Mouse (Mus musculus) CD4-positive, CD25-positive, alpha-beta regulatory T cell, adult 4 months (primary cell): ENCODE data around the gene Ulk4. TPM values are rescaled to one million over a fixed set of nuclear protein-coding genes. Genes with fewer than 3 reads are reported as not detected.
"Not testable (repeated sequence)": the region's sequence is repeated elsewhere in the genome, so short reads cannot be mapped to it uniquely, and the experiment has no call there.

Experiments
- ATAC-seq: one replicate; pipeline ENCODE4 v1.8.0; 2017
- polyA plus RNA-seq, 2 experiments: library from polyadenylated mRNA; unstranded; fragments of 100-300 nt; shearing (Covaris generic); gene quantifications; one replicate each; pipeline ENCODE4 v1.2.1; 2017

Ulk4 gene
- polyA plus RNA-seq, 2 experiments from 2014 or later, result 1.5 to 6.2 TPM

DNA sequence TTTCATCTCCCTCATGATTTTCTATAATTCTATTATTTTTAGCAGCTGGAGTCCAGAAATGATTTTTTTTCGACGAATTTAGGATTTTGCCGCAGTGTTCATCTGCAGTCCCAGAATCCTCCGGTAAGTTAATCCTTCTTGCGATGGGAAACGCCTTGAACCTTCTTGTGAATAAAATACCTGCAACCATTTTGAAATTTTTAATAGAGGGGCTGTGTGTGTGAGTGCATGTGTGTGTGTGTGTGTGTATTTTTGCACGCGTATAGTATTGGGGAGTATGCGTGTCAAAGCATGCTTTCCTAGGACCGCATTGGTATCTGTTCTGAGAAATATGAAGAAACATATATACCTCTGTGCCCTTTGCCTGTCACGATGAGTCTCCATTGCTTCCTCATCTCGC lies 347.0 kb downstream of the Ulk4 start:
- no peak for ATAC-seq

DNA sequence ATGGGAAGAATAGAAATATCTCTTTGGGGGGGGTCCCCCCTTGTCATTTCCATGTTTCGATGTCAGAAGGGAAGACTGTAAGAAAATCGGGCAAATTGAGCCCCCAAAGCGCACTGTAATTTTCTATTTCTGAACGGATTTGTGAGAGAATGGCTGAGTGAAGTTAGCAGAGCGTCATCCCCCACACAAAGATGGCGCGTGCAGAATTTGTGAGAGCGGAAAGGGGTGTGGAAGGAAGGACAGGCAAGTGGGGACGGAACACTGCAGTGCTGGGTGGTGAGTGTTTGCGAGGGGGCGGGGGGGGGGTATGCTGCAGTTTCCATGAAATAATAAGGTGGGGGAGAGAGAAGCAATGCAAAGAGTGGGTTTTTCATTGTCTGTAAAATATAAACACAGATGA lies 347.9 kb downstream of the Ulk4 start, which contains the start of gene Ctnnb1:
TSS of gene Ctnnb1 (plus strand) at position 136 of the 400 bp plus-strand sequence.
- ATAC-seq, result no peak

DNA sequence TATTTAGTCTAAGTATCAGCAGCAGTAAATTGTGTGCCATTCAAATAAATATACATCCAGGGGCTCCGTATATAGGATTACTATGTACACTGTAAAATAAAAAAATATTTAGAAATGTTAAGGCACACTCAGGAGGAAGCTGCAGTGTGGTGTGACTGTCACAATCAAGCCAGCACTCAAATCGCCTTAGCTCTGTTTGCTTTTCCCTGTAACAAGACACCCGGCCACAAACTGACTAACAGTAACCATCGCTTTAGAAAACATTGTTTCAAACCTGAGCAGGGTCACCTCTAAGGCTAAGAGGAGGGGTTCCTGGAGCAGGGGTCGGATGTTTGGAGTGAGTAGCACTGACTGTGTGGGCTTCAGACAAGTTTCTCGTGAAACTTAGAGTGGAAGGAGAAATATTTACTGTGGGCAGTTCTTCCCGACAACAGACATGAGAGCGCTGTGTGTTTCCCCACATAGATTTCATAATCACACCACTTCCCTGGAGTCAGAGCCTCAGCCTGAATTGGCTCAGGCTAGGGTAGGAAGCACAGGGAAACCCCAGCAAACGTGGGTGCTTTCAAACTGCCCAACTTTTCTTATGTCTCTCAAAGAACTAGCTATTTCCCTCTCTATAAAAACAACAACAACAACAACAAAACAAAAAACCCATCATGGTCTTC lies 349.9 kb downstream of the Ulk4 start:
- no peak for ATAC-seq

DNA sequence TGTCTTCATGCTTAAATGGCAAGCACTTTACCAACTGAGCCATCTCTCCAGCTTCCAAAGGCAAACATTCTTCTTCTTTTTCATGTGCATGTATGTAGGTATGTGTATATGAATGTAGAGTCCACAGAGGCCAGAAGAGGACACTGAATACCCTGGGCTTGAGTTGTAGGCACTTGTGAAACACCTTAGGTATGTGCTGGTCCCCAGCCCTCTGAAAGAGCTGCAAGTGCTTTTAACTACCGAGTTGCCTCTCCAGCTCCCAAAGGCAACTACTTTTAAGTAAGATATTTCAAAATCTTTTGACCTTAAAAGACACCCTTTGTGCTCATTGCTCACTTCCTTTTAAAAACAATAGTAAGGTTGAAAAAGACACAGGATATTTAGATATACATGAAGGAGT lies 350.9 kb downstream of the Ulk4 start:
- ATAC-seq, result no peak

DNA sequence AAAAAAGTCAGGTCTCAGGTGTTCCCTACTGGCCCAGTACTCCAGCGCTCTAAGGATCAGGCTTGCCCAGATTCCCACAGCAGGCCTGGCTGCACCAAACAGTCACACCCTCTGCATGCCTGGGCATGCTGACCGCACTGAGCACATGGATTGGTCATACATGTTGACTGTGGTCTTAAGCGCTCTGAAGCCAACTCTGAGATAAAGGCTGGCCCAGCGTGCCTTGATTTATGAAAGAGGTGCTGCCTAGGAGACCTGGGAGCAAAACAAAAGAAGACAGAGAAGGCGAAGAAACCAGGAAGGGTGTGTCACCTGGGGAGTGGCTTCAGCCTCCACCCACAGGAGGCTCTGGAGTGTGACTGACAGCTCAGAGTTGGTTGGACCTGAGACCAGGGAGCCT lies 357.9 kb downstream of the Ulk4 start:
- no peak for ATAC-seq

DNA sequence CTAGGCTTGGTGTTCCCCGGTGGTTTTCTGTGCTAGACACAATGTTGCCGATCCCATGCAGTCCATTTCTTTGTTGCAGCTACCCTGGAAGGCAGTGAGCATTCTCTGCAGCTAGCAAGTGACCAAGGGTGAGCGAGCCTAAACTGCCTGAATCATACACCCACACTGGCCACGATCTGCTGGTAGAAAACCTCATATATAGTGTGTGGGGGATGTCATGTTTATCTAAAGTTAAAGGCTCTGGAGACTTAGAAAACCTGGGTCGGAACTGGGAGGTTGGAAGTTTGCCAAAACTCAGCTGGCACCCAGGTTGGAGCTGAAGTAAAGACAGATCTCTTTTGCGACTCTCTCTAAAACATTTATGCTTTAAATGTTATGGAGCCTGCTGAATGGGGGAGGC lies 358.4 kb downstream of the Ulk4 start:
- ATAC-seq, result no peak

DNA sequence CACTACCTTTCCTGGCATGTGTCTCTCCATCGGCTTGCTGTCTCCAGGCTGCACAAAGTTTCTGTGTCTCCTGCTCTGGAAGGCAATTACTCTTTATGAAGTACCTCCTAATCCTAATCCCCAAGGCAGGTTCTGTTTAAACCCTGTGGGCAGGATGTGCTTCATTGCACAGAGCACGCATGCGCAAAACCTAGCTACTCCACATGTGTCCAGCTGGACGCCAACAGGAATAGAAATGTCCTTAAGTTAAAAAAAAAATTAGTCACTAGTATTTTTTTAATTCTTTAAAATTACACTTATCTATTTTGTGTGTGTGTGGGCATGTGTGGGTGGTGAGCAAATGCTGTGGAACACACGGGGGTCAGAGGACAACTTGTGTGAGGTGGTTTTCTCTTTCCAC lies 358.8 kb downstream of the Ulk4 start:
- no peak for ATAC-seq

DNA sequence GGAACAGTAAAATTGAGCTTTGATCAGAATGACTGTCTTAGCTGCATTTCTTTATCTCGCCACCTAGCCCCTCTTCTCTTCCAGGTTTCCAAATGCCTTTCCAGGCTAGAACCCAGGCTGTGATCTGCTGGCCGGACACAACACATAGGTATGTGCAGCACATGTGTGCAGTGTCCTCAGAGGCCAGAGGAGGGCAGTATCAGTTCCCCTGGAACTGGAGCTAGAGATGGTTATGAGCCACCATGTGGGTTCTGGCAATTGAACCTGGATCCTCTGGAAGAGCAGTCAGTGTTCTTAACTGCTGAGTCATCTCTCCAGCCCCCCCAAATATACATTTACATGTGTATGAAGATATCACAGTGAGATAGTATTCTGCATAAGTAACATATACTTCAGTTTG lies 359.4 kb downstream of the Ulk4 start:
- not testable (repeated sequence) for ATAC-seq

DNA sequence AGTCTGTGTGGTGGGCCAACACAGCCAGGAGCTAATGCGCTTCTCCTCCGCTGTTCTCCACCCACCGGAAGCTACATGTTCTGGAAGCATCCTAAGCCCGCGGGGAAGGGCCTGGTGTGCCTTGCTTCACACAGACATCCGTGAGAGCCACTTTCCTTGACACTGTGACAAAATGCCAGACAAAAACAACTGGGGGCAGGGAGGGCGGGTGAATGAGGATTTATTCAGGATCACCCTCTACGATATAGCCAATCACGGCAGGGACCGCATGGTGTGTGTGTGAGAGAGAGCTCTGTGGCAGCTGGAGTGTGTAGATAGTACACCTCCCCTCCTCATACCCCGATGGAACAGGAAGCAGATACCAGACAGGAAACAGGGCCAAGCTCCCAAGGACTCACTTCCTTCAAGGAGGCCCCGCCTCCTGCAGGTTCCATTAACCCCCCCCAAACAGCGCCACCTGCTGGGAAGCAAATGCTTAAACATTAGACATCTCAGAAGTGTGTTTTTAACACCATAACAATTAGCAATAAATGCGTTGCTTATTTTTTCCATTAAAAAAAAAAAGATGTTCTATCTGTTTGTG lies 362.0 kb downstream of the Ulk4 start:
- ATAC-seq, result peak; percentile 84

DNA sequence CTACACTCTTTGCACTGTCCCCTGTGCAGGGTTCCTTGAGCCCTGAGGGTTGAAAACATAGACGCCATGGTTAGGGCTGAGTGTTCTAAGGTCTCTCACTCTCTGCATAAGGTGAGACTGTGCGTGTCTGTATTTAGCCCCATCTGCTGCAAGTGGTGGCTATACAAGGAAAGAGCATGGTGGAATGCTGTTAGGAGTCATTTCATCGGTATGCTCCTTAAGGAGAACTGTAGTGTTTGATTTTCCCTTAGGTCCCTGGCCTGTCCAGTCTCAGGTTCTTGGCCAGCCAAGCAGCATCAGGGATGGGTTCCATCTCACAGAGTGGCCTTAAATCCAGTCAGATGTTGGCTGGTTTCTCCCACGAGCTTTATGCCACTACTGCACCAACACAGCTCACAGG lies 362.6 kb downstream of the Ulk4 start:
- no peak for ATAC-seq

DNA sequence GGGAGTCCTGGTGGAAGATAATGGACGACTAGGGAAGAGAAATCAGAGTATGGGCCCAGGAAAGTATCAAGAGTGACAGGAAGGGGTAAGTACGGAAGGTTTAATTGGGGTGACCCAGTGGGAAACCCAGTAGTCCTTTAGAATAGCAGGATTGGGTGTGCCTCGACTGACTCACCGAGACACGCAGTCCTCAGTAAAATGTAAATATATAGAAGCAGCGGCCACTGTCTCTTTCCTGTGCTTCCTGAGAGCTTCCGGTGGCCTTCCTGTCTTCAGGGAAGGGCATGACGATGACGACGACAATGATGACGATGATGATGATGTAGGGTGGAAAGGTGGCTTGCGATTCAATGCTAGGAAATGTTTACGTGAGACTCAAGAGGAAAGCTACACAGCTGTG lies 363.8 kb downstream of the Ulk4 start:
- ATAC-seq, result no peak

DNA sequence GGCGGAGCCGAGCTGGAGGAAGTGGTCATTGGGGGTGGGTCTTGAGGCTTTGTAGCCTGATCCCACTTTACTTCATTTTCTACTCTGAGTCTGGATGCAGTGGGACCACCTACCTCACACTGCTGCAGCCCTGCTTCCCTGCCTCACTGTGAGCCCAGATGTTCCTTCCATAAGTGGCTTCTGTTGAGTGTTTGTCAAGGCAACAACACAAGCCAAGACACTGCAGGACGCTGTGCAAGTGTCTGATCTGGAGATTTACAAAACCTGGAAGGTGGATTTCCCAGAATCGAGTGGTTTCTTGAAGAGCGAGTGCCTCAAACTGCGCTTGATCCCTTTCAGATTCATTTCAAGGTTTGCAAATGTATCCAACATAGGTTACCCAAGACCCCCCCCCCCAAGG lies 368.5 kb downstream of the Ulk4 start:
- ATAC-seq, result no peak

Other genes with a start within 250 kb of the Ulk4 start
- 10 to 100 TPM in 1 of 2 experiments, 1 to 10 TPM in 1; 8.9 to 10.7 TPM for gene Trak1, start 20.3 kb upstream of the Ulk4 start, polyA plus RNA-seq
- not detected for gene Cck, start 218.5 kb upstream of the Ulk4 start, polyA plus RNA-seq